Mouse (Mus musculus) natural killer cell, adult 2 months (primary cell): Measurements from ENCODE around the gene Esrra.

ENCODE experiments used
- DNase-seq, 2 experiments: peaks; one replicate each; pipeline ENCODE4 v3.0.0; 2022; ENCODE audit warnings: low spot score in 2 of 2

The Esrra gene

DNA sequence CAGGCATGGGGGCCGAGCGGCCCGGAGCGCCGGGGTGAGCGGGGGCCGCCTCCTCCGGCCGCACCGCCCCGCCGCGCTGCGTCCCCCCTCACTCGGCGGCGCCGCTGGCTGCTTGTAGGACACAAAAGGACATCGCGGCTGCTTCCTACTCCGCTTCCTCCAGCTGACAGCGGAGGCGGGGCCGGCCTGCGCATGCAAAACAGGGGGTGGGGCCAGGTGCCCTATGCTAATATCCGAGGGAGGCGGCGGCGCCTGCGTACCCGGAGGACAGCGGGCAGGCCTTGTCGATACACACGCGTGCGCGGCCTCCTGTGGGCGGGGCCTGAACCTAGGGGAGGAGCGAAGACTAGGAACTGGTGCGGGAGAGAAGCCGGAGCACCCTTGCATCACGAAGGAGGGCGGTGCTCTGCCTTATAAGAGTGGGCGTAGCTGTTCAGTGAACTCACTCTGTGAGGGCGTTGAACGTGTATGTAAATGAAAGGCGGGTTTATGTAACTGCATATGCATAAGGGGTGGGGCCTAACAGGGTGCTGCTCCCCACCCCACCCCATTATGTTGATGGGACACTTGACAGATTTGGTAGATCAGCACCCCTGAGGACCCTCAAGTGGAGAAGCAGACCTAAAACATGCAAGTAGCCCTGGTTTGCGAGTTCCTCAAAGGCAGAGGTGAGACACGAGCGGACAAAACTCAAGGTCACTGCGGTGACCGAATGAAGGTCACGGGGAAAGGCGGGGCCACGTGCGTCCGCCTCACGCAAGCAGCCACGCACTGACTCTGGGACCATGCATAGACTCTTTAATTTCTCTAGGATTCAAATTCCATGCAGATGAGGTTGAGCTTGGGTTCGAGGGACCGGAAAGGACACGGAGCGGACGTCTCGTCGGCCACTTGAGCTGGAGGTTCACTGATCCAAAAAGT lies at the start of gene Esrra:
Gene Esrra, minus strand, starts transcription at position 167 of the 921 bp plus-strand sequence.
- peak; percentile 100 for DNase-seq

DNA sequence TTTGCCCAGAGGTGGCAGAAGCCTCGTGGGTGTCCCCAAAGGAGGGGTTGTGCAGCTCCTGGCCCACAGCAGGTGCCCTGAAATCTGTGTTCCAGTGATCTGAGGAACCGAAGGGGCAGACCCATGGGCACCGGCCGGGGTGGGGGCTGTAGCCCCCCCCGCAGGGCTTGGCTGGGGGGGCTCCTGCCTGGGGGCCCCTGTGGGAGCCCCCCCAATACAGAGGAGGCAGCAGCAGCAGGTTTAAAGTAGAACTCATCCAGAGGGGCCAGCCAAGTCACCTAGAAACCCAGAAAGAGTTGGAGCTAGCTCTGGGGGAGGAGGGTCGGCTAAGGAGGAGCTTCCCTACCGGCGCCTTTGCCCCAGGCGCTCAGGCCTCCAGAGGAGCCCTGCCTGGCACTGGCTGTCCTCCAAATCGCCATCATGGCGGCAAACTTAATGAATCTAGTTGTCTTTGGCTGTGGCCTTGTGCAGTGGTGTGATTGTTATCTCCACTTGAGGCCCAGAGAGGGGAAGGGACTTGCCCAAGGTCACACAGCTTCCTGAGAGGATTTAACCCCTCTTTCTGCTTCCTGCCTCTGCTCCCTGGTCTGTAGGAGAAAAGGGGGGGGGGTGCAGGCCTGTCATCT lies 49.0 kb upstream of the Esrra start:
- no peak for DNase-seq

DNA sequence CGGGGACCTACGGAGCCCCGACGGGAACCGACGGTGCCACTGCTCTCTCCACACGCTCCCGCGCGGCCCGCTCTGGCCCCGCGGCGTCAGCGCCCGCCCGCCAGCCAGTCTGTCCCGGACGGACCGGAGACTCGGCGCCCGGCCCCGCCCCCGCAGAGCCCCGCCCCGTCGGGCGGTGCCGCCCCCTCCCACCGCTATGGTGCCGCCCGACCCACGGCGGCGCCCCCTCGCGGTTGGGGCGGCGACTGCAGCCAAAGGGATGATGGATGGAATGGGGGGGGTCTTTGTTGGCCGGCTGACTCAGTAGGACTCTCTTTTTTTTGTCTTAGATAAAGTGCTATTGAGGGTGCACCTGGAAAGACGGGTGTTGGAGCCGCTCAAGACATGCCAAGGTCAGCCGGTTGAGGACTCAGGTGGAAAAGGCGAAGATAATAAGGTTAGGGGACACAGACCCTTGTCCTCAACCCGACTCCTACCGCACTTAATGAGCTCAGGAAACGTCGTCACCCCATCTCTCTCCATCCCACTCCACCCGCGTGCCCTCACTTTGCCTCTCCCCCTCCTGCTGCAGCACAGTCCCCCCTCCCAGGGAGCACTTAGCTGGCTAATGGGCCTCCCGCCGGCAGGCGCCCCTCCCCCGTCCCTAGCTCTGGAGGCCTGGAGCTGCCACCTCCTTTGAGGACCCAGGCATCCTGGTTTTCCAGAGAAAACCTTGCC lies 48.2 kb upstream of the Esrra start:
- peak; percentile 65 to 75 for DNase-seq

DNA sequence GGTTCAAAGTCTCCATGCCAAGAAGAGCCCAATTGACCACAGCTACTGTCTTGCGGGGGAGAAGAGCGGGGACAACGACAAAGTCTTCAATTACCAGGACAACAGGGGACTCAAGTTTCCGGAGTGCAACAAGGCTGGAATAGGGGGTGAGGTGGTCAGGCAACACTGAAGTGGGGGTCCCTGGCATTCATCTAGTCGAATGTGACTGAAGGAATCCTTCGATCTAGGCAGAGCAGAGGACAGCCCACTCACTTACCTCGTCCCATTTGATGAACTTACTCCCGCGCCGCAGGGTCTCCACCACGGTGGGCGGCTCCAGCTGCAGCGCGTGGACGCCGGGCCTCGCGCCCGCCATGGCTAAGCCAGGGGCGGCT lies 47.7 kb upstream of the Esrra start:
- no peak for DNase-seq

DNA sequence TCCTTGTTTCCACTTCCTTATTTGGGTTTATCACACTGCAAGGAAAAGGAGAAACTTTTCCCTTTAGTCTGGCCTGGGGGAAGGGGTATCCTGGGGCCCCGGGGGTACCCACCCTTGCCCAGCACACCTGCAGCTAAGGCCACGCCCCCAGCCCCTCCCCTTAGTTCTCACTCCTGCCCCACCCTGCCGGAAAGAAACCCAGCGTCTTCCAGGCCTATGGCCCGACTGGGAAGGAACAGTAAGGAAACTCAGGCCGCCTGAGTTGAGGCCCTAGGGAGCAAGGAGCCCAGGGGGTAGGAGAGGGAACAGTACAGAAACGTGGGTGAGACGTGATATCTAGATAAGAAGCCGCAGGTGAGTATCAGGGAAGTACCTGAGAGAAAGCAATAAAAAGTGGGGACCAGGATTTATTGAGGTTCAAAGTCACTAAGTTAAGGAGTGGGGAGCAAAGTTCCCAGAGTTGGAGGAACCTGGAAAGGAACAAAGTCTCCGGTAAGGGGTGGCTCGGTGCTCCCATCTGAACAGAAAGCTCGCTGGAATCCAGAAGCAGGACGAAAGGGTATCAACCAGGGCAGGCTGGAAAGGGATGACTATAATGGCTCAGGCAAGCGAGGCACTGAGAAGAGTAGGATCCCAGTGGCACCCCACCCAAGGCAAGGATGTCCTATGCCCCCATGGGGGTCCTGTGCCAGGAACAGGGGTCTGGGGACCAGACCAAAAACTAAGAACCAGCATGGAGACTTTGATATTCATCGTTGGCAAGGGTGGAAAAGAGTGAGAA lies 47.1 kb upstream of the Esrra start:
- DNase-seq: no peak

DNA sequence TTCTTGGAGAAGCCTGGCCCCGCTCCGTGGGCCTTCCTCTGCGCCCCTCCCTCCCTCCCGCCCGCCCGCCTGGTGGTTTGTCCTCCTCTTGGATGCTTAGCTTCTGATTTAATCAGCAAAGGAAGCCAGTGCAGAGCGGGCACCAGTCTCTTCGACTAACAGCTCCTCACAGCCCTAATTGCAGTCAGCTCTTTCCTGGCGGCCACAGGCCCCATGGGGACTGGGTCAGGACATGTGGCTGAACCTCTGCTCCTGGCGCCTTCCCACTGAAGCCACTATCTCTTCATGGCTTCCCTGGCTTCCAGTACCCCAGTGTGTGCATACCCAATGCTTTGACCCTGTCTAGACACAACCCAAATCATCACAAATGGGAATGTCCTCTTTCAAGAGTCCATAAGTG lies 34.8 kb upstream of the Esrra start:
- no peak for DNase-seq

DNA sequence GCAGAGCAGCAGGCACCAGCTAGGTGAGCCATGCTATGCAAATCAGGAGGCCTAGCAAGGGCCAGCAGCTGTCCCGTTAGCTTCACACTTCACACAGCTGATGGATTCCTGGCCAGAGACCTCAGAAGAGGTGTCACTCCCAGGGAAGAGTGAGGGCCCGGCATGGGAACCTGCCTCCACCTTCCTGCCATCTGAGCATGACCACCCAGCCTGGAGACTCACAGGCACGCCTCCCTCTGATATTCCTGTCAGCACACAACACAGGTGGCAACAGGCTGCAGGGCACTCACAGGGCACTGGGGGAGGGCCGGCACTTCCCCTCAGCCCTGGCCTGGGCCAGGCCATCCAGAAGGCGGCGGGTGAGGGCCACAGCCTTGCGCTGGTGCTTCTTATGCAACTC lies 33.8 kb upstream of the Esrra start:
- no peak for DNase-seq

DNA sequence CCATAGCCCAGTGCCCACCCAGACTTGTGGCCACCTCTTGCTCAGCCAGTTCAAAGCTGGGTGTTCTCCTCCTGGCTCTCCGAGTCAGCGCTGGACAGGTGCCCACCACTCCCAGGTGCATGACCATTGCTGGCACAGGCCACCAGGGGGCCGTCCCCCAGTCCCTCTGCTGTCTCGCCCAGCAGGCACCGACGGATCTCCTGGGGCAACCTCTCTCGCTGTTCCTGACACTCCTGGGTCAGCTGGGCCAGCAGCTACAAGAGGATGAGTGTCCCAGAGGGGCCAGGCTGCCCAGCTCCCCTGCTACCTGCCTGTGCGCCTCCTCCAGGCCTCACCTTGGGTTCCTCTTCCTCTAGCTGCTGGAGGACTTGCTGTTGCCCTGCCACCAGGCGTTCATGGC lies 32.4 kb upstream of the Esrra start:
- DNase-seq: no peak

DNA sequence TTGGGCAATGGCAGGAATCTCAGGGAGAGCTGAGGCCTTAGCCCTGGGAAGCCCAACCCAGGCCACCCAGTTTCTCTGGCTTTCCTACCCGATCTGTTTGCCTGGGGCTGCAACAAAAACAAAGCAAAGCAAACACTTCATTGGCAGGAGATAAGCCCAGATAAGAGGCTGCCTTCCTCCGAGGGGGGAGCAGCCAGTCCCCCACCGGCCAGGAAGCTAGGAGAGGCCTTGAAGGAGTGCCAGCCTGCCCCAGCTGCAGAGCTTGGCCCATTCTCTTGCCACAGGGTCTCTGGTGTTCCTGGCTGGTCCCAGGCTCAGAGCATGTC lies 31.1 kb upstream of the Esrra start:
- no peak for DNase-seq

DNA sequence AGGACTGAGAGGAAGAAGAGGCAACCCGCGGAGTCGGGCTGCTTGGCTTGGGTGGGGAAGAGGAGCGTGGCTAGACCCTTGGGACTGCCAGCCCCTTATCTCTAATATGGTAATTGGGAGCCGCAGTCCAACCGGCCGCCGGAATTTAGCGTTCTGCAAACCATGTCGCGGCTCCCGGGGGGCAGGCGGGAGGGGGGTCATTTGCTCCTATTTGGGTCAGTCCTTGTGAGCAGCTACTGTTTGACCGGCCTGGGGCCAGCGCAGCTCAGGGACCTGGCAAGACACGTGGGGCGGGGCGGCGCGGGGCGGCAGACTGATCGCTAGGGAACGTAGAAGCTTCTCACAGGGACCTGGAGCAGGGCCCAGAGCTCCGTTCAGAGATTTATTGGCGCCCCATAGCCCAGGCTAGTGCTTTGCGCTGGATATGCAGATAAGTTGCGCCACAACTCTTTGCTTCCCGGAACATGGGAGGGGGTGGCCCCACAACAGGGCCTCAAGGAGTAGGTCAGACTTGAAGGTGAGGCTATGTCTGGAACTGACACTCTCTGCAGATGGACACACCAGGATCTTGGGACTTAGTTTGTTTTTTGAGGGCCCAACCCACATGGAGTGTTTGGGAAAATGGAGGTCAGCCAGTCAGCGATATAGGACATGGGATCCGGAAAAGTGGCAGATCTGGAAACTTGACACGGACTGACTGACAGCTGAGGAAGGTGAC lies 30.5 kb upstream of the Esrra start:
- peak in 1 of 2 experiments; percentile 30 for DNase-seq

DNA sequence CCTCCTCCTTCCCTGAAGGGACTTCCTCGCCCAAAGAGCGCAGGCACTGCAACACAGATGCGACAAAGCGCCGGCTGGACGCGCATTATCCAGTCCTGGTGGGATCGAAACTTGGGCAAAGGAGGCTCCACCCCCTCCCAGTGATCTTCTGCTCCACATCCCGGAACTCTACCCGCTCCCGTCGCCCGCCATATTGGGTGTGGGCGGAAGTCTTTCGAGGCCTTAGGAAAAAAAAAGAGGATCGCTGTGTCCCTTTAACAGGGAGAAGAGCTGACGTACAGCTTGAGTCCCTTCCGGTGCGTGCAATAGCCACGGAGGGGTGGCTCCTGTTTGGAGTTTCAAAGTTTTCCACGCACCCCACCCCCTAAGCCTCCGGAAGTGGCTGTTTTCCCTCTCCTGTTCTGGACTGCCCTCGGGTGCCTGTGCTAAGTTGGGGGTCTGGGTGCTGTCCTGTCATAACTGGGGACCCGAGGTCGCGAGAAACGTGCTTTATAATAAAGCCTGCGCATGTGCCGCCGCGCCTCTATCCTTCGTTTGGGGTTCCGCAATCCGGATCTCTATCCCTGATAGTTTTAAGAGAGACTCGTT lies 29.9 kb upstream of the Esrra start:
- DNase-seq: peak; percentile 49 to 51

DNA sequence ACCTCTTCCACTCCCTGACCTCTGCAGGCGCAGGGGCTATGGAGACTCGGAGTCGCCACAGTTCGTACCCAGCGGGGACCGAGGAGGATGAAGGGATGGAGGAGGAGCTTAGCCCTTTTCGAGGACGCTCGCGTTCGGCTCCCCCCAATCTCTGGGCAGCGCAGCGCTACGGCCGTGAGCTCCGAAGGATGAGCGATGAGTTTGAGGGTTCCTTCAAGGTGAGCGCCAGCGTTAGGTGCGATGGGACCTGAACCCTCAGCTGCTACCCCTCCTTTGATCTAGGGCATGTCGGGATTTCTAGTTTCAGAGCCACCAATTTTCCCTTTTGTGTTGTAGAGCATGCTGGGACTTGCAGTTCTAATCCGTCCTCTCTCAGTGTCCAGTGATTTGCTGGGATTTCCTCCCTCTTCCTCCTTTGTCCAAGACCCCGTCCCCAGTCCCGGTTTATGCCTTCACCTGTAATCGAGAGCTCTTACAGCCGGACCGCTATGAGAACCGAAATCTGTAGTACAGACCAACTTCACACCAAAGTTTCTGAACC lies 29.1 kb upstream of the Esrra start:
- no peak for DNase-seq

DNA sequence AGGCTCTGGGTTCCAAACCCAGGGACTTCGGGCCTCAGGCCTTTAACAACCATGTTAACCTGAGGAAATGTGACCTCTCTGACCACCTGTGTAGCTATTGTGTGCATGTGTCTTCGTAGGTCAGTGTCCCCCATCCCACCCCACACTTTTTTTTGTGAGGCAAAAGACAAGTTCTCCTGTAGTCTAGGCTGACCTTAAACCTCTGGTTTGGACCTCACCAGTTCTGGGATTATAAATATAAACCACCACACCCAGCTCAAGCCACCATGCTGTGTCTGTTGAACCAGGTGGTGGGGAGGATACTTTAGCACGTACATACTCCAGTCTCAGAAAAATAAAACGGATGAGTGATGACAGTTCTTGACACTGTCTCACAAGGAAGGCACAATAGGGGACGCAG lies 28.3 kb upstream of the Esrra start:
- no peak for DNase-seq

DNA sequence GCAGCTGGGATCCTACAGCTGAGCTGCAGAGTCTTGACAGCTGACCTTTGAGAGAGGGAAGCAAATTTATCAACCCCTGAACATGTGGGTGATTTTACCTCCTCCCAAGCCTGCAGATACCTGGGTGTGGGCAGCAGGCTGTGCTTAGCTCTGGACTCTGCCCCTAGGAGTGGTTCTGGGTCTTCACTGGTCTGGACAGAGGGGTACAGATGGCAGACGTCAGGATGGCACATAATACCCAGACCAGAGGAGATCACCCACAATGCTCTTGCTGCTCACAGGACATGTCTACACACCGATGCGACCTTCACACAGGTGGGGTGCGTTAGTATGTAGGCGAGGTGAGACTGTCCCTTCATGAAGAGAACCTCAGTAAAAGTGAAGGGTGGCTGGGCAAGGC lies 27.9 kb upstream of the Esrra start:
- no peak for DNase-seq

DNA sequence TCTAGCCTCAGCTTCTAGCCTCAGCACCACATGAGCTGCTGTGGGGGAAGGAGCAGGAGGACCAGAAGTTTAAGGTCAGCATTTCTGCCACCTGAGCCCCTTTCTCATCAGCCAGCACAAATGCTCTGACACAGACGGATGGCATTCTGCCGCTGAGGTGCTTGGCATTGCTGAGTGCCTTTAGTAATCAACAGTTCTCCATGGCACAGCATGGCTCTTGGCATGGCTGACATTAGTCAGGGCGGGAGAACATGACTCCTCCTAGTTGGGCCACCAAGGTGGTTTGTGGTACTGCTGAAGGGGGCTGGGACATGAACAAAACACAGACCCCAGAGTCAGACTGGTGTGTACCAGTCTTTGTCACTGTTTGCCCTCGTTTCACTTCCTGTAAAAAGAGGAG lies 26.6 kb upstream of the Esrra start:
- no peak for DNase-seq

DNA sequence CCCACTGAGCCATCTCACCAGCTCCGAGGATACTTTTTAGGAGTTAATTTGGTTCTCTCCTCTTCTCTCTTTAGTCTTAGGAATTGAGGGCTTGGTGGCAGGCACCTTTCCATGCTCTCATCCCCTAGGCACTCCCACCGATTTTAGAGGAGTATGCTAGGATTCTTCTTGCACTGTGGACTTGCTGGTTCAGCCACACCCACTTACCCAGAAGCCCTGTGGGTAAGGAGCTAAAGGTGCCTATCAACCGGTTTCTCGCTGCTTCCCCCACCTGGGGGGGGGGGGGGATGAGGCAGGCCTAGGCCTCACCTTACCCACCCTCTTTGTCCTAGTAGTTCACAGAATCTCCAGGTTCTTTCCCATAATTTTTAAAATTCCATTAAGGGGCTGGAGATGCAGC lies 26.1 kb upstream of the Esrra start:
- DNase-seq: no peak

DNA sequence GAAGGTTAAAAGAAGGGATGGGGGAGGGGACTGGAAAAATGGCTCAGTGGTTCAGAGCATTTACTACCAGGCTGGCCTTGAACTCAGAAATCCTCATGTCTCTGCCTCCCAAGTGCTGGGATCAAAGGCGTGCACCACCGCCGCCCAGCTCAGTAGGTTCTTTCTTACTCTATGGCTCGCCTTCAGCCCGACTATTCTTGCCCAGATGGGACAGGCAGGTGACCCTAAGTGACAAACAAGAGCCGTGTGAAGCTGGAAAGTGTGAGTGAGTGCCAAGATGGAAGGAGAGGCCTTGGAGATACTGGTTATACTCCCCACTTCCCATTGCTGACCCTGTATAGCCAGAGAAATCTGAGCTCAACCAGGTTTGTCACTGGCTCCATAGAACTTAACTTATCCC lies 22.1 kb upstream of the Esrra start:
- no peak for DNase-seq

DNA sequence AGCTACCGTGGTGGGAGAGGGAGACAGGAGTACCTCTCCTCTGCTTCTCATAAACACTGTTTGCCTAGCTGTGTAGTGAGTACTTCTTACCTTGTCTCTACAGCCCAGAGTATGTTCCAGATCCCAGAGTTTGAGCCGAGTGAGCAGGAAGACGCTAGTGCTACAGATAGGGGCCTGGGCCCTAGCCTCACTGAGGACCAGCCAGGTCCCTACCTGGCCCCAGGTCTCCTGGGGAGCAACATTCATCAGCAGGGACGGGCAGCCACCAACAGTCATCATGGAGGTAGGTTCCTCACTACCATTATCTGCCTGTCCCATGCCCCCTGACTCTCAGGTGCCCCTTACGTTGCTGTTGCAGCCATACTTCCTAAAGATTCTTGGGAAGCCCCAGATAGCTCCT lies 21.2 kb upstream of the Esrra start:
- no peak for DNase-seq

DNA sequence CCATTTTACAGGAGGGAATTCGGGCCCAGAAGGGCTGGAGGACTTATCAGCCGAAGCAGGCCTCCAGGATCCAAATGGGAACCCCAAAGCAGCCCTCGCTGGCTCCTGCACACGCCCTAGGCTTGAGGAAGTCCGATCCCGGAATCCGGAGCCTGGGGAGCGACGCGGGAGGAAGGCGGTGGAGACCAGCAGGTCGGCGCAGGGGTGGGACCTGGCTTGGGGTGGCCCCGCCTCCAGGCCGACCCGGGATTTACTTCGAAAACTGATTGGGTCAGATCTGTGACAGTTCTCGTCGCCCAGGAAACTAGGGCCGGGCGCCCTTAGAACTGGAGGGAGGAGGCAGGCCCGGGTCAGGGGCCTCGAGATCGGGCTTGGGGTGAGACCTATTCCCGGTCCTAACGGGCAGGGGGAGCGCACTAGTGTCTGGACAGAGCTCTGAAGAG lies 20.7 kb upstream of the Esrra start, which contains the start of gene Gpr137:
Gene Gpr137, minus strand, starts transcription at position 232 of the 443 bp plus-strand sequence.
- DNase-seq: peak; percentile 85 to 87
